Mouse (Mus musculus) left cerebral cortex, adult 8-10 months (tissue): ENCODE data around the gene Cald1. TPM values are rescaled to one million over a fixed set of nuclear protein-coding genes. Genes with fewer than 3 reads are reported as not detected.

Source experiments
- DNase-seq, 2 experiments: peaks; one replicate each; pipeline ENCODE4 v3.0.0; 2022; ENCODE audit warnings: low spot score in 2 of 2
- total RNA-seq, 4 experiments: library from RNA; stranded (reverse); gene quantifications; 2 replicates each; pipeline ENCODE4 v1.2.4; 2022

Gene Cald1
- total RNA-seq, 4 experiments from 2014 or later: 18.9 to 22.6 (median 20.5) TPM

DNA sequence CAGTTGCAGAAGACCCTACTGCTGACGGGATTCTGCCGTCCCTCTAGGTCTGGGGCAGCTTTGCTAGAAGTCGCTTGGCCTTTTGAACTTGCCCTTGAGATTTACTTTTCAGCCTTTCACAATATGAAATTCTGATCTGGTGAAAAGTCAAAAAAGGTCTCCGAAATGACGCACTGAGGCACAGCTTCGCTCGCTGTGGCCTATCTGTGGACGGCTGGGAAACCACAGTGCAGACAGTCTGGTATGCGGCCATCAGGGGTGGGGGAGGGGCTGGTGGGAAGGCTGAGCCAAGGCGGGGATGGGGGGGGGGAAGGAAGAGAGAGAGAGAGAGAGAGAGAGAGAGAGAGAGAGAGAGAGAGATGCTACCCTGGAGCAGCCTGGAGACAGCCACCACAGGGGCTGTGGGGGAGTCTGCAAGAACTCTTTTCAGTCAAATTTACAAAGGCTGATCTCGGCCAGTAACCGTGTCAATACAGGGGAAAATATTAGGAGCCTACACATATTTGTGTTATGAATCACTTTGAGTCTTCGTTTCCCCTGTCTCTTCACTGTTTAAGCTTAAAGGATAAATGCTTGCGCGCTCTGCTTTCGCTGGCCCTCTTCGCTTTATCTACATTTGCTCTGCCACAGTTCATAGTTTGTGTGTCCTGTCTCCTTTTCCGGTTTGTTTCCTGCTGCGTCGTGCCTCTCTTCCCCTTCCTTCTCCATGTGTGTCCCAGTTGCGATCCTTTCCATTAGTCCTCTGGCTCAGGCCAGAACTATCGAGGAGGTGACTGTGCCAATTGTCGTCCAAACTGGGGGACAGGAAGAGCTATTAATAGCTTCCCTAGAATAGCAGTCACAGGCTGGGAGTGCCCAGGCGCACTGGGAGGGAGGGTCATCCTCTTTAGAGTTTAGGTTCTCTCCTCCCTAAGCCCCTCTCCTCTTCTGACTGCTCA lies 11.9 kb downstream of the Cald1 start:
- DNase-seq: no peak

DNA sequence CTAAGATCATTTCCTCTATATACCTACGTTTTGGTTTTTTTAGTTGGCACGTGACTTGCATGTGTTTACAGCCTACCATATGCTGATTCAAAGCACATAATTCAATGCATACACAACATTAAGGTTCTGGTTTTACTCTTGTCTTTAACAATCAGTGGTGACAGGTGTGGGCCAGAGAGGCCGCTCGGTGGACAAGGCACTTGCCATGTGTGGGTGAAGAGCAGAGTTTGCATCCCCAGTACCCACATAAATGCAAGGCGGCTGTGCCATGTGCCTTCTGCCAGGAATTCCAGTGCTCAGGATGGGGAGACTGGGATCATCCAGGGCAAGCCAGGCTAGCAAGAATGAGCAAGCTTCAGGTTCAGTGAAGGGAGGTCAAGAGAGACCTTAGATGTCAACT lies 14.8 kb downstream of the Cald1 start:
- no peak for DNase-seq

DNA sequence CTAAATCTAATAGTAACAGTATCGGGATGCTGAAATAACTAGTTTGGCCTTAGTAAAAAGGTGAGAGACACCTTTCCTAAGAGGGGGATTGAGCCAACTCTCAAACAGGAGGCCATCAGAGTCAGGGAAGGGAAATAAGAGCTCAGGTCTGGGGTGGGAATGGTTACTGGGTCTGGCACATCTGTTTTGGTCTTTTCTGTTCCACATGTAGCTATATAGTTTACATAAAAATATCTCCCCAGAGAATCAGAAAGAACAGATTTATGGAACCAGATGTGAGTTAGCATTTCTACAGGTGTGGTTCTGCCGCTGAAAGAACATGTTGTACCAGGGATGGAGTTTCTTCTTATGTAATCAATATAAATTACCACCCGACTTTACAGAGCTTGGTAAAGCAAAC lies 17.1 kb downstream of the Cald1 start:
- DNase-seq: no peak

DNA sequence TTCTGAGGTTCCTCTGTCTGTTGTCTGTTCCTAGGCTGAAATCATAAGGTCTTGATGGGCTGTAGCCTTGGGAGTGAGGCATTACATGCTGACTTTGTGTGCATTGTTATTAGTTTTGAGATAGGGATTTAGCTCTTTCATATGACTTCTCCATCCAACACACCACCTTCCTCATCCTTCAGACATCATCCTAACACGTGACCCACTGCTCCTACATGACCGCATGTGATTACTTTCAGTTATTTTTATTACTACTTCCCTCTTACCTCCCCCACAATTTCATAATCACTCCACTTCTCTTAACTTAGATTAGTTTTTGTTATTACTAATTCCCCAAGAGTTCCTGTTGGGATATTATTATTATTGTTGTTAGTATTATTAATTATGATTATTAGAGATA lies 21.2 kb downstream of the Cald1 start:
- DNase-seq: no peak

DNA sequence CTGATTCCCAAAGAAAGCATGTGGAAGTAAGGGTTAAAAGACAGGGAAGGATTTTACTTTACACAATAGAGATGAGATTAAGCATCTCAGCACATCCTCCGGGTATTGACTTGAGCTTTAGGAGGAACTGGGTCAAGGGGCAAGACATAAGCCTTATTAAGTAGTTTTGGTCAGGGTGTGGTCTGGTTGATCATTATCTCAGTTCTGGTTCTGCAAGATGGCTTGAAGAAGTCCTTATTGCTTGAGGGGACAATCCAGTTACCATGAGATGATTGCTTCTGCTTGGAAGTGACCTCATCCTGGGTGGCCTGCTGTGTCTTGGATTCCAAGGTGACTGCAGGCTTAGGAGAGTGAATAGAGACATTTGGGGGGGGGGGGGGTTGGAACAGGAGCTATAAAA lies 21.9 kb downstream of the Cald1 start:
- no peak for DNase-seq

DNA sequence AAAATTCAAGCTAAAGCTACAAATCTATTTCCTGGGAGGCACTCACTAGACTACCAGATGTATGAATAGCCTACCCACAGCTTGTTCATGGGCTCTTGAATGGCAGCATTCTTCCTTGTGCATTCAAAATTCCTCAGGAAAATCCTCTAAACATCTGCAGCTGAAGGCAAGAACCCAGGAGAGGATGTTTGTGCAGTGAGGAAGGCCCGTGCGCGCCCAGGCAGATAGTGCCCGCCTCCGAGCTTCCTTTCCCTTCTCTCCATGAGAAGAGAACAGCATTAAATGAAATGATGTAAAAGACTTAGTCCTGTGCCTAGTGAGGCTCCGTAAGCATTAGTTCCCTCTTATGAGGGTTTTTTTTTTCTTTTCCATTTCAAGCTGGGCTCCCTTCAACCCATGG lies 24.6 kb downstream of the Cald1 start:
- DNase-seq: no peak

DNA sequence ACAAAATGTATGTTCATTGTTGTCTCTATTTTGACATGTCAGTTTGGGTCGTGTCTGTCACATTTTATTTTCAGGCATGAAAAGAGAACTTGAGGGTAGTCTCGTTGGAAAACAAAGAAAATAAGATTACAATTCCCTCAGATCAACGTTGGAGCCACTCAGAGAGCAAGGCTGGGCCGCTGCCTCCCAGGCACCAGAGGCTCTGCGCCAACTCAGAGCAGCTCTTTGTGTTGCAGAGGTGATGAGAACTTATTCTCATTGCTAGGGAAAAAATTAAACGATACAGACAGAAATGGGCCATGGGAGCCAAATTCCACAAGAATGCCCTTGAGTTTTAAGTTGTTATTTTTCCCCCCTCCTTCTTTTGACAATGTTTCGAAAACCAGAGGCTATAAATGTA lies 25.0 kb downstream of the Cald1 start:
- DNase-seq: no peak

DNA sequence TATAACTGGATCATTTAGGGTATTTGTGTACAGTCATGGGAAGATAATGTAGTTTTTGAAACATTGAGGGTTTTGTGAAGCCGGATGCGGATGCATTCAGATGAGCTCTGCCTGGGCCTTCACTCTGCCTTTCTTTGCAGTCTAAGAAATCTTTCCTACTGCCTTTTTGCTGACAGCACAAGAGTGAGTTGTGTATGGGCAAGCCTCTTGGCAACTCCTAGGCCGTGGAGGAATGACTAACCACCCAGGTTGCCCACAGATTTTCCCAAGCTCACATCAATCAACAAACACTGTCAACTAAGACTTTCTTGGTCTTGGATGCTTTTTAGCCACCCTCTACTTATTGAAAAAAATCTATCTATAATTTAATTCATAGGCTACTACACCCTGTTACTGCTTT lies 26.2 kb downstream of the Cald1 start:
- no peak for DNase-seq

DNA sequence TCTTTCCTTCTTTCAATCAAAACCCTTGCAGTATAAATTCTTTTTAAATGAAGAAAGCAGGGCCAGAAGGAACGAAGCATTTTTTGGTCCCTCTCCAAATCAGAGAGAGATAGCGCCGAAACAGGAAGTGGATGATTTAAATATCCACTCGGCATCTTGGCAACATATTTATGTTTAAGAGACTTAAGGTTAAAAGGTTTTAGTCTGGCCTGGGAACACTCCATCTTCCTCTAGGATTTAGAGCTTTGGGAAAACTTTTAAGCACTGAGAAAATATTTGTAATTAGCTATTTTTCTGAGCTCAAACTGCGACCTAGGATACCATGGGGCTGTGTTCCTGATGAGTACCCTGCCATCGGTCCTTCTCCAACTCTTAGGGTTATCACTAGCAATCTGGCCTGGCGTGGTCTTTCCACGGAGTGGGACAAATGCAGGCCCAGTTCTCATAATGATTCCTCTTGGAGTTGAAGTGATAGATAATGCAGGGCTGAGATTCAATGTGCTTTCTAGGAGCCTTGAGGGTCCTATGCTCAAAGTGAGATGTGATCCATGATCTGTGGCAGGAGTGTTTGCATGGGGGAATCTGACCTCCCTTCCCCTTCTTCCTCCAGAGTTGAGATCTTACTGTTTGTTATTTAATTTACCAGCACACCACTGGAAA lies 28.4 kb downstream of the Cald1 start:
- DNase-seq: no peak

DNA sequence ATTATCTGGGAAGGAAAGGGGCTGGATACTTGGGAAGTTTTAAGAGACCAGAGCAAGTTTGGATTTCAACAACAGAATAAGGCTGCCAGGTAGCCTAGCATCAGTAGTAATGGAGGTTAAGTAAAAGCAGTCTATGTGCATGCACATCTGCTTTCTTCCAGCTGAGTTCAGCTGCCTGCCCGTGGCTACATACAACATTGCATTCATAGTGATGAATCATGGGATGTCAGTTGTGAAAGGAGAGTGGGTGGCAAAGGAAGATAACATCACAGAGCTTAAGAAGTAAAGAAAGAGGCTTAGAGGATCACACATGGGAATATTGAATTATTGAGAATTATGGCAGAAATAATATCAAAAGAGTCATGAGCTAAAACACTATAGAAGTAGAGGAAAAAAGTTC lies 29.8 kb downstream of the Cald1 start:
- DNase-seq: no peak

DNA sequence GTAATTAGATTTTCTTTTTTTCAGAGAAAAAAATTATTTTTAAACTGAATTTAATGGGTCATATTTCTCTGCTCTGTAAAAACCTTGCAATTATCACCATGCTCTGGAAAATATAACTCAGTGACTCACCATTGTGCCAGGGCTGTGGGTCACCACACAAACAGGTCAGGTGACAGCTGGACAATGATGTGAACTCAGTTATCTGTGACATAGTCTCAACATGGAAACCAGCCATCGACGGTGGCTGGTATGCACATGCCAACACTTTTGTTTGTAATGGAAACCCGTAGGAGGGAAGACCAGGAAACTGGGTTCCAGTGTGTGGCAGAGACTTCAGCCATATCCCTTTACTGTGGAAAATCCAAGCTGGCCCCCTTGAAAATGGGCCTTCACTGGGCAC lies 35.5 kb downstream of the Cald1 start:
- no peak for DNase-seq

DNA sequence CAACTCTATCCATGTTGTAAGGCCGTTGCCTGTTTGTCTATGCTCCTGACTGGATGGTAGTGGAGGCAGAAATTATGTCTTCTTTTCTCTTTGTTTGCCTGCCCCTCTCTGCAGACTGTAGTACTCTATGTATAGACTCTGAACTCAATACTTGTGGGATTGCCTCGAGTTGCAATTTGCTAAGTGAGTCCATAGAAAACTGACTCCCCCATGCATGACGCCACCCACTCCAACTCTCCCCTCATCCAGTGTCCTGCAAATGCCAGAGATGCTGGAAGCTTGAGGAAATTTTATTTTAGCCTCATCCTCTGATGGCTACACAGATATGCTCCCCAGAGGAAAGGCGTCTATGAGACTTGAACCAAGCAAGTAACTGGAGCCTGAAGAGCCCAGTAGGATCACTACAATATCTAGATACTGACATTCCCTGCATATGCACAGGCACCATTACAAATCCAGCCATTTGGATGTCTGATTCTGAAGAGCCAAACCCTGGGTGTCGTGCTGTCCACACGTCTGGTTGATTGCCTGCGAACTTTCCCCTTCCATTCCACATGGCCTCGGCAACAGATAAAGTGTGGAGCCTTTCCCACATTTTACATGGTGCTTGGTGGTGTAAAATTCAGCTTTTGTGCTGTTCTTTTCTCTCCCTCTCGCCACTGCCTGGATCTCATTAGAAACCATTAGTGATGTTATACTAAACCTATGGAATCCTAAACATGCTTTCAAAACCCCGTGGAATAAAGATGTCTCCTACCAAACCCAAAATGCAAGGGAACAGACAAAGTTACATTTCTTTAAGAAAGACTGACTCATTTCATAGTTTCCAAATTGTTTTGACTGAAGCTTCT lies 39.5 kb downstream of the Cald1 start:
- no peak for DNase-seq

DNA sequence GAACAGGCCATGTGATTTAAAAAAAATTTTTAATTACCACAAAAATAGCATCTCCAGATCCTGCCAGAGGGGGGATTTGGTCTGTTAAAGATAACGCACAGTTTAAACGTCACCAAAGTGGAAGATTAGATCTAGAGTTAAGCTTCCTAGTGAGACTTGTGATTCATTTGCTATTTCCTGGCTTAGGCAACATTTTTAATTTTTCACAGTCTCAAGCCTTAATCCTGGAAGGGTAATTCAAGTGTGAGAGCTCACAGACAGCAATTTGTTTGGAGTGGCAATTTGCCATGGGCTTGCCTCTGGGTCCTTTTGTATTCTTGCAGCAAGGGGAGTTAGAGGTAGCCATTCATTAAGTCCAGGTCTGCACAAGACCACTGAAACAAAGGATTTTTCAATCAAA lies 40.4 kb downstream of the Cald1 start:
- DNase-seq: no peak

DNA sequence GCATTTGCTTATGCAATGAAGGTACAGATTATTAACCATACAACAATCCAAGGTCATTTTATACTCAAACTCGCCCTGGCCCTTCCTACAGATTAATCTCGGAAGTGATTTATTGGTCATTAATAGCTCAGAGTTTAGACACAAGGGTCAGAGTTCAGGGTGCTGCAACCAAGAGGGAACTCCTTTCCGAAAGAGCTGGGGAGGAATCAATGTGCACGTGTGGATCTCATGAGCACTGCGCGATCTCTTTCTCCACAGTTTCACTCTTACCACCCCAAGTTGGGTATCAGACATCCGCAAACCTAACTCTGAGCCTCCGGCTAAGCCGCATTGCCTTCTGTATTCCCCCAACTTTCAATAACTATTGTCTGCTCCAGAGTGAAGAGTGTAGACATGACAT lies 41.9 kb downstream of the Cald1 start:
- DNase-seq: no peak

DNA sequence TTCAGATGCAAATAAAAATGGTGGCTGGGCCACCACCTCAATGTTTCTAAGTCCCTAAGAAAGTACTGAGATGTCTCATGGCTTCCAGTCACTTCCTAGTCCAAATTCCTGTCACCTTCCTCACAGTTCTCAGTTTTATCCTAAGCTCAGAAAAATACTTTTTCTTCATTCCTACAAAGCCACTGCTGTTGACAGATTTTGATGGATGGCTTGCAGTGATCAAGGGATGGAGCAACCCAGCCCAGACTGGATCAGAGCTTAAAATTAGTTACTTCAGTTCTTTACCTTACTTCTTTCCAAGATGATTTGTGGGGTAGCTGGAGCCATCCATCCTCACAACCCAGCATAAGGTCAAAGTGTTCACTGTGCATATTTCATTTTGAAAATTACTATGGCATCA lies 42.8 kb downstream of the Cald1 start:
- no peak for DNase-seq

DNA sequence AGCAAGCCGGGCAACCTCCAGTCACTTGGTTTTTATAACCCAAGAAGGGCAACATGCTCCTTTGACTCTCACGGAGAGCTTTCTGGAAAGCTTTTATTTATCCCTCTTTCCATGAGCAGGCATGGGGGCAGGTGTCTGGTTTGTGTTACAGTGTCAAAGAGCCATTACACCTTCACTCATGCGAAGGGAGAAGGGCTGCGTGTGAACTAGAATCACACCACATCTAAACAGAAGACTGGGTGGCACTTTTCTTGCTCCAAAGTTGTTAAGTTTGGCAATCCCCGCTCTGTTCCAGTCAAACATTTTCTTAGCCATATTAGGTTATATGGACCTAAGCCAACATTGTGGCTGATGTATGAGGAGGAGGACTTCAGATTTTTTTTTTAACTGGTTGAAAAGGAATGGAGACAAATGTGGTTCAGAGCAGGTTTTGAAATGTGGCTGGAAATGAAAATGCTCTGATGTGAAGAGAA lies 43.8 kb downstream of the Cald1 start:
- no peak for DNase-seq

DNA sequence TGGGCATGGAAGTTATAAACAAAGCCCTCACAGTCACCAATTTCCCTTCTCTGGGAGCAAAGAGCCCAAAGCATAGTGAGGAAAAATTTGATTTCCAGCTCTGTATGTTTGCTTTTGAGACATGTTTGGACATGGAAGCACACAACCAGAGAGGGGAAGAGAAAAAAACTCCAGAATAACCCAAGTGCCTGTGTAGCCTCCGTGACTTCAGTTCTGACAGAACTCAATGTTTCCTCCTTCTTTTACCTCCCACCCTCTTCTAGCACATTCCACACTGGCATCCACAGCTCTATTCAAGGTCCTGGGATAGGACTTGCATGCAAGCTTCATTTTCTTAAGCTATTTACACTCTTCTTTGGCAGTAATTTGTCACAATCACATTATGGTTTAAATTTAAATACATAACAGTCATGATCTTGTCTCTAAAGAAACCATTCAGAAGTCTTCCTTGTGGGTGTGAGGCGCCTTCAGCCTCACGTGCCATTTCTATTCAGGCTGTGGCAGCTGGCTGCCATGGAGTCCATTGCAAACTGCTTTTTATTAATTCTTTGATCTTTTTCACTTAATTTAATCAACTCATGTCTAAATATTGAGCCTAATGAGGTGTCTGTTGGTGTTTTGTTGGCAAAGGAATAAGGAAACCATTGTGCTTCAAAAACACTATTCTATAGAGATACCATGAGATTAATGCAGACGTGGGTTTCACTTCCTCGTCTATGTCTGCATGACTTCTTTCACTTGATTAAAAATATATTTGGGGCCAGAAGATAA lies 49.9 kb downstream of the Cald1 start:
- no peak for DNase-seq

DNA sequence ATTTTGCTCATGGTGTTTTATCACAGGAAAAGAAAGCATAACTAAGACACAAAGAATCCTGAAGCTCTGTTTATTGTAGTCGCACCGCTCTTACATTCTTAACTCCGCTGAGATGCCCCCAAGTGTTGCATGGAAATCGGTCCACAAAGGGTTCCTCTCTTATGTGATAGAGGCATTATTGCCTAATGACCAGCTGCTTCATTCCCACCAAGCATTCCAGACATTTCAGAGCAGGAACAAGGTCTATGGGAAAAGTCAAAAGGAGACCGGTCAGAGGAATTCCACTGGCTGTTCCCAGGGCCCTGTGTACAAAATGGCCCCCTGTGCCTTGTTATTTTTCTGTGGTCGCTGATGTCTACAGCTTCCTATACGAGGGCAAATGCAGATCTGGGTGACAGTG lies 53.0 kb downstream of the Cald1 start:
- DNase-seq: no peak

DNA sequence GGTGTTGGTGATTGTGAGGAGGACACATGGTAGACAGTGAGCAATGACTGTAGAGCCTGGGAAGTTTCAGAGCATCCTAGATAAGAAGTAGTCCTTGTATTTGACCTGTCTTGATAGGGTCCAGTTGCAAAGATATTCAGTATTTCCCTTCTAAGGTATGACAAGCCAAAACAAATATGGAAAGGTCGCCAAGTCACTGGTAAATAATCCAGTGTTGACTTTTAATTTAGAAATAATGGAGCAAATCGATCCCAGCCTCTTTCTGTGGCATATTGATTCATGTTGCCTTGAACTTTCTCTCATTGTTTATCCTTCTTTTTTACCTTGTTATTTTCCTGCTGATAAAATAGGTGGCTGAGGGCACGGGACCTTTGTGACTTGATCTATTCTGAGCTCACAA lies 57.4 kb downstream of the Cald1 start:
- DNase-seq: no peak

DNA sequence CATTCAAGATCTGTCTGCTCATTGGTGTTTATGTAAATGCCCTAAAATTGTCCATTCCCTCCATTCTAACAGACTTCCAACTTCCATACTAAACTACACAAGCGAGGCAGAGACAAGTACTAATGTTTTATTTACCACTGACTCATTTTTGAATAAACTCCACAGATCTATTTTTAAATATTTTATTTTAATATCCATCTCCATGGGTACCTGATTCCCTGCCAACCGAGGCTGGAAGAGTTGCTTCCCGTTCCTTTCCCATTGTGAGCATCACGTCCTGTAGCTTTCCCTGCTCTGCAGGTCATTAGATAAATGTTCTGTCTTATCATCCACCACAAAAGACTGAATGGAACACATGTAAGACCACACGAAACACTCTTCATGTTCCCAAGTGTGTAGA lies 60.5 kb downstream of the Cald1 start:
- DNase-seq: no peak

DNA sequence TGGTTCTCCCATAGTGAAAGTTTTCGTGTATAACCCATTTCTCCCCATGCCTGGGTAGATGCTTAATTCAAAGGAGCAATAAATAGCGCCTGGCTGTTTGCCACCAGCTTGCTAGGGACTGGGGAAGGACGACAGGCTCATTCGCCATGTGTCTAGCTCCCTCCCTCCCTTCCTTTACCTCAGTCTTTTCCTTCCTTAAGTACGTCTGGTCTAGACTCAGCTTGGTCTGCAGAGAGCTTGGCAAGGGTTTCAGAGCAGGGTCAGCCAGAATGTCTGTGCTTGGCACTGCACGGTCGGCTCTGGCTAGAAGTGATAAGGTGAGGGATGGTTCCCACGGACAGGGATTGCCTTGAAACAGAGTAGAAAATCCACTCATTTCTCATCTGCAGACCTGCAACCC lies 62.4 kb downstream of the Cald1 start:
- no peak for DNase-seq
